In genomic region chr5:124032001-124032508, GRCm38 (mm10) we compare ENCODE assay signal across 8 mouse cellular contexts. TPM values are rescaled to one million over a fixed set of nuclear protein-coding genes. Genes with fewer than 3 reads are reported as not detected.
DNase-seq lines count a peak whose midpoint lies in the region; ATAC-seq and TF ChIP-seq lines count a peak whose summit lies in the region.

Gene Vps37b (minus strand): TSS chr5:124032270.

- H3K9me3 ChIP-seq in CH12.LX (replicated peaks; ENCODE audit: low read length) = no peaks in the 10 kb centered on the region
- H3K9me3 ChIP-seq in forebrain, embryonic 11.5 days (ENCODE audit: control insufficient read depth, low read length) = no peaks in the 10 kb centered on the region
- H3K9me3 ChIP-seq in heart, embryonic 15.5 days (replicated peaks) = no peaks in the 10 kb centered on the region
- no peaks in the 10 kb centered on the region for H3K9me3 ChIP-seq in liver, embryonic 12.5 days (replicated peaks)

- under 1% methylated on average over 52 of the region's 52 CpGs for WGBS in forebrain, embryonic 11.5 days
- WGBS in heart, embryonic 15.5 days = under 1% methylated on average over 52 of the region's 52 CpGs
- under 1% methylated on average over 52 of the region's 52 CpGs for WGBS in liver, embryonic 12.5 days (ENCODE audit: insufficient replicate concordance)

- no peak within 1 kb of the TSS for H3K27ac ChIP-seq in CH12.LX (ENCODE audit: insufficient read depth, low read depth)
- H3K27ac ChIP-seq in forebrain, embryonic 11.5 days (ENCODE audit: low read depth, low read length) = peak within 1 kb of the TSS; percentile 78
- peak within 1 kb of the TSS; percentile 97 for H3K27ac ChIP-seq in heart, embryonic 15.5 days
- H3K27ac ChIP-seq in liver, embryonic 12.5 days = peak within 1 kb of the TSS; percentile 91

- in situ Hi-C loops in CH12.LX (cut with MboI; ENCODE audit: low pct_ligation_motif_present, low pct_unique_long_range_greater_than_20kb, low sequenced_read_pairs) = no loop called here

- H3K9ac ChIP-seq in CH12.LX (ENCODE audit: insufficient read depth, low read depth) = peak within 1 kb of the TSS; percentile 89
- peak within 1 kb of the TSS; percentile 96 for H3K9ac ChIP-seq in forebrain, embryonic 11.5 days (ENCODE audit: low read length)
- peak within 1 kb of the TSS; percentile 98 for H3K9ac ChIP-seq in heart, embryonic 15.5 days
- H3K9ac ChIP-seq in liver, embryonic 12.5 days = peak within 1 kb of the TSS; percentile 96

- H3K4me2 ChIP-seq in CH12.LX (ENCODE audit: insufficient read depth, low read depth, poor library complexity, severe bottlenecking) = peak within 1 kb of the TSS; percentile 85
- peak within 1 kb of the TSS; percentile 84 for H3K4me2 ChIP-seq in forebrain, embryonic 11.5 days (ENCODE audit: low read depth, low read length, severe bottlenecking)
- peak within 1 kb of the TSS; percentile 74 for H3K4me2 ChIP-seq in heart, embryonic 15.5 days
- peak within 1 kb of the TSS; percentile 96 for H3K4me2 ChIP-seq in liver, embryonic 12.5 days

- peaks cover 0 to 26% of the 10 kb centered on the region in 2 experiments for H3K36me3 ChIP-seq in CH12.LX (replicated peaks in 1 of 2; ENCODE audit: control insufficient read depth in 1 of 2, insufficient read depth in 1 of 2, low read length in 1 of 2)
- H3K36me3 ChIP-seq in forebrain, embryonic 11.5 days (ENCODE audit: control insufficient read depth, insufficient read depth, low read length) = no peaks in the 10 kb centered on the region
- no peaks in the 10 kb centered on the region for H3K36me3 ChIP-seq in heart, embryonic 15.5 days
- H3K36me3 ChIP-seq in liver, embryonic 12.5 days = peaks cover 20% of the 10 kb centered on the region
- peaks cover 5% of the 10 kb centered on the region; the same call in 1 of the 2 replicates for H3K36me3 ChIP-seq in splenic B cell, adult 2 months (ENCODE audit: control insufficient read depth, insufficient read depth, low read length, poor library complexity, severe bottlenecking)

- DNase-seq in CH12.LX (ENCODE audit: extremely low read depth) = peak; percentile 84
- peak; percentile 81 for DNase-seq in c-Kit-positive CD71-positive TER-119-negative erythroid progenitor cells, embryonic 14.5 days (ENCODE audit: low read depth)
- DNase-seq in forebrain, embryonic 11.5 days (ENCODE audit: low spot score) = peak; percentile 96
- DNase-seq in kidney, postnatal 14 days = peak; percentile 93
- DNase-seq in naive thymus-derived CD4-positive, alpha-beta T cell, adult 2 months (ENCODE audit: low read depth) = peak; percentile 96
- peak; percentile 98 for DNase-seq in splenic B cell, adult 2 months (ENCODE audit: low read depth, low spot score)

- TF ChIP-seq POLR2A in CH12.LX (IDR thresholded peaks at IDR 0.05; ENCODE audit: low read depth, low read length) = peak; percentile 77; the same call in 1 of the 2 replicates

- TF ChIP-seq RAD21 in CH12.LX (IDR thresholded peaks at IDR 0.05; ENCODE audit: low read depth, low read length) = no peak

- peaks cover 2% of the 10 kb centered on the region for H3K27me3 ChIP-seq in CH12.LX (replicated peaks)
- no peaks in the 10 kb centered on the region for H3K27me3 ChIP-seq in forebrain, embryonic 11.5 days (ENCODE audit: control insufficient read depth, insufficient read depth, low read length)
- H3K27me3 ChIP-seq in heart, embryonic 15.5 days = no peaks in the 10 kb centered on the region
- no peaks in the 10 kb centered on the region for H3K27me3 ChIP-seq in liver, embryonic 12.5 days (replicated peaks)
- no peaks in the 10 kb centered on the region for H3K27me3 ChIP-seq in splenic B cell, adult 2 months (ENCODE audit: control insufficient read depth, insufficient read depth, low read length, poor library complexity, severe bottlenecking)

- no peak for TF ChIP-seq CTCF in CH12.LX (conservative IDR thresholded peaks at IDR 0.05 in 1 of 2, IDR thresholded peaks at IDR 0.05 in 1 of 2; ENCODE audit: low read depth in 2 of 2, low read length in 2 of 2)

- H3K79me2 ChIP-seq in CH12.LX (replicated peaks; ENCODE audit: control insufficient read depth, extremely low read depth, insufficient read depth, poor library complexity, severe bottlenecking) = peaks cover 23% of the 10 kb centered on the region

- TF ChIP-seq EP300 in CH12.LX (IDR thresholded peaks at IDR 0.05; ENCODE audit: low read length) = no peak

- H3K4me1 ChIP-seq in CH12.LX (ENCODE audit: control insufficient read depth in 1 of 2, insufficient read depth in 2 of 2) = peaks cover 15 to 63% of the 10 kb centered on the region in 2 experiments
- peaks cover 24% of the 10 kb centered on the region for H3K4me1 ChIP-seq in forebrain, embryonic 11.5 days (replicated peaks; ENCODE audit: control insufficient read depth, insufficient read depth, low read length)
- H3K4me1 ChIP-seq in heart, embryonic 15.5 days (replicated peaks) = peaks cover 46% of the 10 kb centered on the region
- peaks cover 72% of the 10 kb centered on the region for H3K4me1 ChIP-seq in liver, embryonic 12.5 days

- ATAC-seq in forebrain, embryonic 11.5 days (replicated peaks; ENCODE audit: low FRiP score) = peak; percentile 79
- peak; percentile 60 for ATAC-seq in heart, embryonic 15.5 days (replicated peaks; ENCODE audit: insufficient number of reproducible peaks, insufficient read depth, low FRiP score, low read depth)
- peak; percentile 70 for ATAC-seq in liver, embryonic 12.5 days

- dilution Hi-C loops in CH12.LX (cut with MboI; ENCODE audit: extremely low pct_ligation_motif_present, extremely low pct_unique_long_range_greater_than_20kb, low sequenced_read_pairs) = no loop called here

- H3K4me3 ChIP-seq in CH12.LX (replicated peaks in 1 of 3; ENCODE audit: low read depth in 2 of 3, low read length in 2 of 3, poor library complexity in 1 of 3) = peak within 1 kb of the TSS; percentile 76 to 89 (median 78)
- H3K4me3 ChIP-seq in forebrain, embryonic 11.5 days (ENCODE audit: low read depth, low read length) = peak within 1 kb of the TSS; percentile 92
- H3K4me3 ChIP-seq in heart, embryonic 15.5 days = peak within 1 kb of the TSS; percentile 80
- H3K4me3 ChIP-seq in liver, embryonic 12.5 days = peak within 1 kb of the TSS; percentile 97

TF ChIP-seq in CH12.LX, 34 proteins besides CTCF, POLR2A, EP300 and RAD21 (continues in another document):
- TF ChIP-seq SMC3 (IDR thresholded peaks at IDR 0.05; ENCODE audit: low read depth, low read length) = peak; percentile 3; the same call in 1 of the 2 replicates
- peak; percentile 90 for TF ChIP-seq USF1 (IDR thresholded peaks at IDR 0.05; ENCODE audit: low read depth, low read length)
- peak; percentile 40; the same call in 1 of the 2 replicates for TF ChIP-seq MEF2A (IDR thresholded peaks at IDR 0.05; ENCODE audit: borderline replicate concordance, low read depth, low read length)
- peak; percentile 94 for TF ChIP-seq BHLHE40 (IDR thresholded peaks at IDR 0.05; ENCODE audit: low read depth, low read length)
- peak; percentile 60 for TF ChIP-seq IRF4 (IDR thresholded peaks at IDR 0.05; ENCODE audit: low read depth, low read length)
- no peak for TF ChIP-seq CHD2 (IDR thresholded peaks at IDR 0.05; ENCODE audit: low read length)
- no peak for TF ChIP-seq KAT2A (IDR thresholded peaks at IDR 0.05; ENCODE audit: insufficient replicate concordance, low read length)
- no peak for TF ChIP-seq MAFK (IDR thresholded peaks at IDR 0.05; ENCODE audit: insufficient replicate concordance, low read length)
- peak; percentile 58 for TF ChIP-seq JUN (IDR thresholded peaks at IDR 0.05; ENCODE audit: insufficient read depth, low read depth, low read length)
- no peak for TF ChIP-seq ZMIZ1 (IDR thresholded peaks at IDR 0.05; ENCODE audit: low read depth, low read length)
- TF ChIP-seq ZC3H11A (IDR thresholded peaks at IDR 0.05; ENCODE audit: low read depth, low read length) = no peak
- peak; percentile 84 for TF ChIP-seq ZNF384 (IDR thresholded peaks at IDR 0.05; ENCODE audit: low read depth, low read length)
- peak; percentile 45 for TF ChIP-seq HCFC1 (IDR thresholded peaks at IDR 0.05; ENCODE audit: low read depth, low read length)
- no peak for TF ChIP-seq CHD1 (IDR thresholded peaks at IDR 0.05; ENCODE audit: low read depth, low read length)
- TF ChIP-seq ELF1 (IDR thresholded peaks at IDR 0.05; ENCODE audit: low read depth, low read length) = peak; percentile 88
- no peak for TF ChIP-seq RCOR1 (conservative IDR thresholded peaks at IDR 0.05; ENCODE audit: low read depth, low read length)
- TF ChIP-seq SIN3A (IDR thresholded peaks at IDR 0.05; ENCODE audit: low read length) = peak; percentile 41; the same call in 1 of the 2 replicates
- no peak; the same call in 1 of the 2 replicates for TF ChIP-seq E2F4 (IDR thresholded peaks at IDR 0.05; ENCODE audit: insufficient replicate concordance, low read depth, low read length)
- TF ChIP-seq MAX (IDR thresholded peaks at IDR 0.05; ENCODE audit: low read length) = peak; percentile 66; the same call in 1 of the 2 replicates
- TF ChIP-seq ZKSCAN1 (IDR thresholded peaks at IDR 0.05; ENCODE audit: borderline replicate concordance, low read depth, low read length) = no peak
- peak; percentile 61; the same call in 1 of the 2 replicates for TF ChIP-seq NELFE (IDR thresholded peaks at IDR 0.05; ENCODE audit: low read depth, low read length)
- 0 out of 2 replicates have a peak, but pooled peaks have one; percentile 20 for TF ChIP-seq NRF1 (IDR thresholded peaks at IDR 0.05; ENCODE audit: low read depth, low read length)
- no peak; the same call in 1 of the 2 replicates for TF ChIP-seq MXI1 (IDR thresholded peaks at IDR 0.05; ENCODE audit: low read depth, low read length)
- TF ChIP-seq POLR2AphosphoS2 (IDR thresholded peaks at IDR 0.05; ENCODE audit: low read depth, low read length) = no peak
- peak; percentile 72 for TF ChIP-seq USF2 (conservative IDR thresholded peaks at IDR 0.05; ENCODE audit: low read depth, low read length)
- TF ChIP-seq ETS1 (conservative IDR thresholded peaks at IDR 0.05; ENCODE audit: low read depth, low read length) = peak; percentile 65
- no peak for TF ChIP-seq TBP (conservative IDR thresholded peaks at IDR 0.05; ENCODE audit: low read depth, low read length)
- TF ChIP-seq MAZ (IDR thresholded peaks at IDR 0.05; ENCODE audit: low read depth, low read length) = peak; percentile 80
- TF ChIP-seq GABPA (IDR thresholded peaks at IDR 0.05; ENCODE audit: insufficient replicate concordance, low read depth, low read length) = peak; percentile 99
- peak; percentile 64; the same call in 1 of the 2 replicates for TF ChIP-seq TCF12 (IDR thresholded peaks at IDR 0.05; ENCODE audit: low read depth, low read length)

RNA-seq across cellular contexts. Expression of gene Vps37b, which starts in this region (rescaled TPM):
- total RNA-seq in CH12.LX (2012; rRNA removed) = 8.3 and 8.7 TPM in 2 replicates
- 10.2 and 10.6 TPM in 2 replicates for total RNA-seq in CH12.LX (2014; rRNA removed)
- polyA plus RNA-seq in CH12.LX (2012; ENCODE audit: insufficient read length, low read depth) = 23.5 and 24.7 TPM in 2 replicates
- polyA plus RNA-seq in forebrain, embryonic 11.5 days (2014; fragmentation: Nextera tagmentation; extraction: Ambion mirVana) = 60.2 and 61.4 TPM in 2 replicates
- polyA plus RNA-seq in heart, embryonic 15.5 days (2015; fragmentation: Nextera tagmentation; extraction: Ambion mirVana) = 49.9 and 56.0 TPM in 2 replicates
- 20.9 and 21.8 TPM in 2 replicates for polyA plus RNA-seq in liver, embryonic 12.5 days (2016; fragmentation: Nextera tagmentation; extraction: Ambion mirVana)
